Mouse (Mus musculus): ENCODE results near the gene Ntrk3.

GRCm38 (mm10) chr7:78361341-78362309 is 376.2 kb downstream of the Ntrk3 start:
- TF ChIP-seq CTCF (IDR thresholded peaks at IDR 0.05; ENCODE audit: low read depth) (no peak), EP300 (optimal IDR thresholded peaks at IDR 0.05) (no peak)
